Mouse (Mus musculus): ENCODE measurements at regions not wholly inside any gene's neighbourhood (a gene's known extent, or its start where the extent isn't known, plus 50 kb on each side); places are given as distances from the start of the nearest gene placed in this dataset.
A peak's percentile ranks its signal among the peaks of the same experiment; 100 is the strongest.

DNA sequence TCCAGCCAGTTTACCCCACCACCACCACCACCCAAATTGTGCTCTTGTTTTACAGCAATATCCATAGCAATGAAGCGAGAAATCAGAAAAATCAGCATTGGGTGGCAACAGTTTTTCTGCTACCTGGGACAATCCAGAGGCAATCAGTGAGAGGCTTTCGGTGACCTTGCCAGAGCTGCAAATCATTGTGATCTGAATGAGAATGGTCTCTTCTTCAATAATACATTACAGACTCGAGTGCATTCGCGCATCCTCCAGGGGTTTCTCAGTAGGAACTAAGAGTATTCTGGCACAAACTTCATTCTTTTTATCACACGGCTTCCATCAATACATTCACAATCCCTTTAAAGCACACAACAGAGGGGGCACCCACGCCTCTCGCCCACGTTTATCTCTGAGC is 91.2 kb downstream of the Srek1 start:
- DNase-seq = no peak
- intact Hi-C loops (cut with DNase I) = no loop called here

DNA sequence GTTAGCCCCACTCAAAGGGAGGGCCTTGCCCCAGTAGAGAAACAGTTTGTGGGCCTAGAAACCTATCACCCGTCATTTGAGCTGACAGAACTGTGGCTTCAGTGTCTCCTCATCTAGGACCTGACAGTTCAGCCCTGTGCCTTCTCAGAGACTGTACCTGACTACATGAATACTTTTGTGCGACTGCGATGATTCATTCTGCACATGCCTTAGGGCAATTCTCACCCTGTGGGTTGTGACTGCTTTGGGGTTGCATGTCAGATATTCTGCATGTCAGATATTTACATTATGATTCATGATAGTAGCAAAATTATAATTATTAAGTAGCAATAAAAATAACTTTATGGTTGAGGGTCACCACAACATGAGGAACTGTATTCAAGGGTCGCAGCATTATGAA is 93.7 kb downstream of the Srek1 start:
- intact Hi-C loops (cut with DNase I) = no loop called here
- no peak for DNase-seq

DNA sequence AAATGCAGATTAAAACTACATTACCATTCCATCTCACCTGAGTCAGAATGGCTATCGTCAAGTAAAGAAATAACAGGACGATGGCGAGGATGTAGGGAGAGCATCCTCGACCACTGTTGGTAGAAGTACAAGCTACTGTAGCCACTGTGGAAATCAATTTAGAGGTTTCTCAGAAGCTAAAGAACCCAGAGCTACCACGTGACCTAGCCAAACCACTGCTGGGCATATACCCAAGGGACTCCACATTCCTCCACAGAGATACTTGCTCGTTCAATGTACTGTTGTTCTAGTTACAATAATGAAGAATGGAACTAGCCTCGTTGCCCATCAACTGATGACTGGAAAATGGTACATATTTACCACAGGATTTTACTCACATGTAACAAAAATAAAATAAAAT is 94.4 kb downstream of the Srek1 start:
- intact Hi-C loops (cut with DNase I) = no loop called here
- no peak for DNase-seq

DNA sequence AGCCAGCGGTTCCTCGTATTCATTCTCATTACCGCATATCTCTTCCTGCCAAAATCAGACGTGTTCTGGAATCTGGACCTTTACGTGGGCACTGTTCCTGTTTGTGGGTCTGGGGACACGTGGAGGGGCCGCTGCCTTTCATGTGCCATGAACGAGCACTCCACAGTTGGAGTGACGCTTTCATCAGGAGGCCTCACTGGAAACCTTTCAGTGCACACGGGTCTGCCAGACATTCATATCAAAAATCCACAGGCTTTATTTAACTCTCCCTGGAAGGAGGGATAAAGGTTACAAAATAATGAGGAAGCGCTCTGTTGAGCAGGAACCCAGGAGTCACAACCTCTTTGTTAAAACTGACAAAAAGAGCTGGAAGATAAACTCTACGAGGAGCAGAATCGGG is 97.6 kb downstream of the Srek1 start:
- intact Hi-C loops (cut with DNase I) = no loop called here
- DNase-seq = no peak

DNA sequence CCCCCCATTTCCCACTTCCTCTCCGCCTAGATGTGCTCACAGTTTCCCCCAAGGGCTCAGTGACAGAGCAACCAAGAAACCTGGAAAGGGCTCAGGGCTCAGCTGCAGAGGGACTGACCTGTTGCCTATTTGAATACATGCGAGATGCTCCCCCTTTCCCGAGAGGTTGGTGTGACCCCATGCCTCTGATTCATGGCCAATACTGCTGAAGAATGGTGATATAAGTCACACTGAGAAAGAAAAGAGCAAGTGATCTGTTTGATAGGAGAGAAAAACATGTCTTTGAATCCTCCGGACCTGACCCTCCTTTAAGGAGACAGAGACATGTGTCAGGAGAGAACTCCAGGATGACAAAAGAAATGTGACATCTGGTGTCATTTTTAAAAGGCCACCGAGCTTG is 98.2 kb downstream of the Srek1 start:
- intact Hi-C loops (cut with DNase I) = no loop called here
- DNase-seq = no peak

DNA sequence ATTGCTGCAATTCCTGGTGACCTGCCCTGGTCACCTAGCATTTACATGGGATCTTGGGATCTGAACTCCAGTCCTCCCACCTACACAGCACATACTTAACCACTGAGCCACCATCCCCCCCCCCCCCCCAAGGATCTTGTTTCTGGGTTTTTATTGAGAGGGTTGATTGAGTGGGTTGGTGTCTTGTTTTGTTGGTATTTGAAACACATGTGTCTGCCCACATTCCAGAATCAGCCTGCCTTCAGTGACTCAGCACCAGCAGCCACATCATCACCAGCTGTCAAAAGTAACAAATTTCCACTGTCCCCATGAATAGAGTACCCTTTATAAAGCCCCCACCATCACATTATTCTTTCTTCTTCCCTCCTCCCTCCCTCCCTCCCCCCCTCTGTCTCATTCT is 103.8 kb downstream of the Srek1 start:
- intact Hi-C loops (cut with DNase I) = no loop called here
- no peak for DNase-seq

DNA sequence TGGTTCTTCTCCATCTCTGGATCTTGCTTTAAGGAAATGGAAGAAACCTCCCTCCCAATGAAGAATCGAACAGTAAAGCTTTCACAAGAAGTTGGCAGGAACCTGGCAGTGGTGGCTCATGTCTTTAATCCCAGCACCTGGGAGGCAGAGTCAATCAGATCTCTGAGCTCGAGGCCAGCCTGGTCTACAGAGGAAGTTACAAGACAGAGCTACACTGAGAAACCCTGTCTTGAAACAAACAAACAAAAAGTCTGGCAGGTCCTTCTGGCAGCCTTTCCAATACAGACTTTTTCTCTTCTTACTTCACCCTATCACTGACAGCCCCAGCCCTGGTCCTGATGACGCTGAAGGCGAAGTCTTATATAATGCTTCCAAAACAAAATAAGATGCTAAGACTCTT is 104.6 kb downstream of the Srek1 start:
- DNase-seq = no peak
- intact Hi-C loops (cut with DNase I) = no loop called here

DNA sequence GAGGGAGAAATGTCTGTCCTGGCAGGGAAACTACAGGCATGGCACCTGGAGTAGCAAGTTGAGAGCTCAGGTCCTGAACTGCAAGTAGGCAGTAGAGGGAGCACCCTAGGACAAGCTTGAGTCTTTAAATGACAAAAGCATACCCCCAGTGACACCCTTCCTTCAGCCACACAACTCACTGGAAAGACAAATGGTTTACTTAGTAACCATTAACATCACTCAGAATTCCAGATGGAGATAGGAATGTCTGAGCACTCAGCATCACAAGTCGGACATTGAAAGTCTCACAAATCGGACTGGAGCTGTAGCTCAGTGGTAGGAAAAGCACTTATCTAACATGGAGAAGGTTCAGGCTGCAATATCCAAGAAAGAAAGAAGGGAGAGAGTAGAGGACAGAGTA is 106.7 kb downstream of the Srek1 start:
- DNase-seq = no peak
- intact Hi-C loops (cut with DNase I) = no loop called here

DNA sequence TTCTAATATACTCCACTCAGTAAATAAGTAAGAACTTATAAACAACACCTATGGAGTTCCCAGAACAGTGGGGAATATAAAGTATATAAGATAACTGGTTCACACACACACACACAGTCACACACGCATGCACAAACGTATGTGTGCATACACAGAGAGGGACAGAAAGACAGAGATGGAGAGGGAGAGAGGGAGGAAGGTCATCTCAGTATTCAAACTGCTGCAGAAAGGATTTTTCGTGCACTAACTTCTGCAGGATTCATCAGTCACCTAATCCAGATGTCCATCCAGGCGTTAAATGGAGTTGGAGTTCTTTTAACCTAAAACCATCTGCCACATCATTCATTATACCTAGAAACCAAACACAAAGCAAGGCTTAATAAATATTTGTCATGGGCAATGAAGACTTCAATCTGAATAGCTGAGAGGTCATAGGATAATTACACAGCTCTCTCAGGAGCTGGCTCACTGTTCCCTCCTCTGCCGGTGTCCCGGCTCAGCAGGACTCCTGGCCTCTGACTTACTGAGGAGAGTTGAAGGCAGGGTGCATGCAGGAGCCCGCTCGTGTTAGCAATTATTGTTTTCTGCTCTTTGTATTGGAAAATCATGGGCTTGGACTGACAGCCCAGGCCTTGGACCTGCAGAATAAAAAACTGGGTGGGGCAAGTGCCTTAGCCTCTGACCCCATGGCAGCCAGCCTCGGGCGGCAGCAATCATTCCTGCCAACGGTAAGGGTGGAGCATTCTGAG is 114.0 kb downstream of the Srek1 start:
- intact Hi-C loops (cut with DNase I) = no loop called here
- DNase-seq = no peak

DNA sequence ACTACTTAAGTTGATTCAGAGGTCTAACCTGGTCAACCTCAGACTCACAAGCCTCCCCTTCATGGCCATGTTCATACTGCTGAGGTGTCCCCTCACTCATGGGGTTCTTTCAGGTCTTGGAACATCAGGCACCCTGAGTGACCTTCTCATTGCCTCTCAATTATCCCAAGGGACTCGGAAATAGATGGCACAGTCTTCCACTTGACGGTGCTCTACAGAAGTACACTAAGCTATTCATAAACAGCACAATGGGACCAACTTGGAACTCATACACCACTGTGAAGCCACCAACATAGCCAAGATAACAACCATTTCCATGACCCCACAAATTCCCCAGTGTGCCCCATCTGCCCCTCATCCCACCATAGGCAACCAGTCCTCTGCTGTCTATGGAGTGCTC is 118.4 kb downstream of the Srek1 start:
- intact Hi-C loops (cut with DNase I) = no loop called here
- DNase-seq = no peak

DNA sequence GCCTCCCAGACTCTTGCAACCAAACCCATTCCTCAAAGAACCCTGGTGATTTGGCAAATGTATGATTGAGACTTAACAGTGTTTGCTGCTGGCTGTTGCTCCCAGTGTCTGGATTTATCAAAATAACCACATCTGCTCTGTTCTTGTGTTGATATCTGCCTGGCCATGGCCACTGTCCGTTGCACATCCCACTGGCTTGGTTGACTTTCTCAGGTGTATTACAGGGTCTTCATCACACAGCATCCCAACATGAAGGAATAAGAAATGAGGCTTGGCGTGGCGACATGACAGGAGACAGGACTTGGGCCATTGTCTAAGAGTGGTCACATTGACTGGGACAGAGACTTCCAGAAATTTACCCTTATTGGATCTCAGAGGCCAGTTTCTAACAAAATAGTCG is 121.2 kb downstream of the Srek1 start:
- intact Hi-C loops (cut with DNase I) = no loop called here
- no peak for DNase-seq

DNA sequence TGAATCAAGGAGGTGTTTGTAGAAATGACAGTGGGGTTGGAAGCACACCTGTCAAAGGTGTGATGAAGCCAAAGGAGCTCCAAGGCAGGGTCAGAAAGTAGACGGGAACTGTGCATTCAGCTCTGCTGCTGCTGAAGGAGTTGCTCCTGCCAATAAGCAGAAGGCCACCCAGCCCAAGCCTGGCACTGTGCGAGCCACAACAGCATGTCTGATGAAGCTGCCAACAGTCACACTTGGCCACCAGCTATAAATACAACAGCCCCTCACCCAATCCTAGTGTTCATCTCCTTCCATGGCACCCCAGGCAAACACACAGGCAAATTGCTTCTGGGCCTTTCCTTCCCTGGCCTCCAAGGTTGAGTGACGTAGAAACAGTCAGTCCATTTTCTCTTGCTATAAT is 125.0 kb downstream of the Srek1 start:
- intact Hi-C loops (cut with DNase I) = no loop called here
- DNase-seq = peak; percentile 39

DNA sequence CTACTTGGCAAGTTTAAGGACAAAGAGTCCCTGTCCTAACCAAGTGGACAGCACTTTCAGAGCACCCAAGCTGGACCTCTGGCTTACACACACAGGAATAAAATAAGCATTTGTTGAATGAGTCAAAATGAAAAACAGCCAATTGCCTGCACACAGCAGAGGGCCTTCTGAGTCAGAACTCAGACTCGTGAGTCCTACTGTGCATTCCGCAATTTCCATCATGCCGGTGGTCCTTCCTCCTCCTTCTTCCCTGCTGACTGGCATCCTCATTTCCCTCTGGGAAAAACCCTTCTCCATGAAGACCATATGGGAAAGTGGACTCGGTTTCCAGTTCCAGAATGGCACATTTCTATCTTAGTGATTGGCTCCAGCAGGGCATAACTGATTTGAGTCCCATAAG is 126.4 kb downstream of the Srek1 start:
- no peak for DNase-seq
- intact Hi-C loops (cut with DNase I) = no loop called here

DNA sequence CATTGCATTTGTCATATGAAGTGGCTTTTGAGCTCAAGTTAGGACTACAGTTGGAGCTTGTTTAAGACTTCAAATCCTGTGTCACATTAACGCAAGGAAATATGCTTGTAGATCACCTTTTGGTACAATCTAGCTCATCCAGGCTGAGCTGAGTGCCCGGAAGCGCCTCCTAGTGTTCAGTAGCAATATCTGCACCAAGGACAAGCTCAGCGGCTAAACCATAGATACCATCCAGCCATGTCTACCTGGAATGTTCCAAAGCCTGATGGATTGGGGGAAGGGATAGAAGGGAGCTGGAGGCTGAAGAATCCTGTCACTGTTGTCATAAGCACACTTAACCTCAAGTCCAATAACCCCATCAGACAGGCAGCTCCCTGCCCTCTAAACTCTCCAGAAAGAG is 128.4 kb downstream of the Srek1 start:
- DNase-seq = peak; percentile 18

DNA sequence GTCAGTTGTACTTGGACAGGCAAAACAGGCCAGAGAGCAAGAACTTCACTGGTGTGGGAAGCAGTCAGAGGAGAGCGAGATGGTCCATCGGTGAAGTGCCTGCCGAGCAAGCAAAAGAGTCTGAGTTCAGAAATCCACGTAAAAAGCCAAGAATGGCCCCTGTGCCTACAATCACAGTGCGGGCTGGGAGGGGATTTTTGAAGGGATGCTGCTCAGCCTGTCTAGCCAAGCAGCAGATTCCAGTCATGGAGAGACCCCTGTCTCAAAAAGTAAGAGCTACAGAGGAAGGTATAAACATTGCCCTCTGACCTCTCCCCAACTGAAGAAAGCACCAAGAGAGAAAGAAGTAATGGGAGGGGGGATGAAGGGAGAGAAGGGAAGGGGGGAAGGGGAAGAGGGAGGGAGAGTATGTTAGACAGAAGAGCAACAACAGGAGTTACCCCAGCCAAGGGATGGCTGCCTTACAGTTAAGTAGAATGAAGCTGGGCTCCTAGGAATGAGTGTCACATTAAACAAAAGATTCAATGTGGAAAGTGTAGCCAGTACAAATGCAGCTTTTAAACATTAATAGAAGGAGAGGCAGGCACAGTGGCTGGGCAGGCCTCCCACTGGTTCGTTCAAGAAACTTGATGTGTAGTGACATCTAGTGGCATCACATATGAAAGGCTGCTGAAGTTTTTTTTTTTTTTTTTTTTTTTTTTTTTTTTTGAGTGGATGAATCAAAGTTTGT is 130.2 kb downstream of the Srek1 start:
- DNase-seq = peak; percentile 73

More for the DNA sequence above, 128.4 kb downstream of the Srek1 start:
- intact Hi-C loops (cut with DNase I) = no loop called here

DNA sequence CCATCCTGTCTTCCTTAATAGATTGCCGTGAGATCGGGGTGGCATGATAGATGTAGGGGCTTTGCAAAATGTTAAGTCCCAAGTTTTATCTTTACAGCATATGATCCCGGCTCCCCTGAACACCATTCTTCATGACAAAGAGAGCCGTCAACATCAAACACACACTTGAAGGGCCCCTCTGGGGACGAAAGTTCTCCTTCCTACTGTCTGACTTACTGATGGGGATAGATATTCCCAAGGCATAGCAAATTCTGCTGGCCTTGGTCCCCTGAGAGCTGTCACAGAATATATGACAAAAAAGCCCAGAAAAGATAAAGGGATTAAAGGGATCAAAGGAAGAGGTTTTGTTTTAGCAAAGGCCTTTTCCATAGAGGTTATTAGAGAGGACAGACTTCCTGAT is 130.9 kb downstream of the Srek1 start:
- no peak for DNase-seq
- intact Hi-C loops (cut with DNase I) = no loop called here

More for the DNA sequence above, 130.2 kb downstream of the Srek1 start:
- intact Hi-C loops (cut with DNase I) = loop anchor here (2.0 kb wide), 1 partner anchor 469 kb away; no protein-coding TSS in a partner anchor

DNA sequence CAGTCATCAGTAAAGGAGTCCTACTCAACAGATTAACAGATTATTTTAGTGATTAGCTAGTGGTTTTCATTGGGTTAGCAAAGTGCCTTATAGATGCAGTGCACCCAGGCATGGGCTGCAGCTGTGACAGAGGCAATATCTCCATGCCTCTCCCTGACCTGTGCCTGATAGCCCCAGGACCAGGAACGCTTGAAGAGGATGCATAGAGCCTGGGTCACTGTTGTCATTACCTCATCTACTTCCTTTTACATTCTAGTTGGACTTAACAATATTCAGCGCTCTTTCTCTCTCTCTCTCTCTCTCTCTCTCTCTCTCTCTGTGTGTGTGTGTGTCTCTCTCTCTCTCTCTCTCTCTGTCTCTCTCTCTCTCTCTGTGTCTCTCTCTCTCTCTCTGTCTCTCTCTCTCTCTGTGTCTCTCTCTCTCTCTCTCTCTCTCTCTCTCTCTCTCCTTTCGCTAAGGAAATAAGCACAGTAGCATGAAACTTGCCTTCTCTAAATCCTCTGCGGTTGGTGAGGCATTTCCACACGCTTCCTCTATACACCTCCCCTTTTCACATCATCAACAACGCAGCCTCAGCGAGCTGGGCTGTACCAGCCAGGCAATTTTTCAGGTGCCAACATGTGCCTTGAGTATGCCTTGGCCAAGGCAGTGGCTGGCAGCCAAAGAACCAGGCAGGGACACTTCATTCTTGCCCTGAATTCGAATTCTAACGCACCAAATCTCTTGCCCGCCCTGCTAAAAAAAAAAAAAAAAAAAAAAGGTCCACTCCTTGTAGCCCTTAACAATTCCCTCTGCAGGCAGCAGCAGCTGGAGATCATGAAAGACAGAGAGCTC is 131.6 kb downstream of the Srek1 start:
- DNase-seq = no peak
- intact Hi-C loops (cut with DNase I) = no loop called here

DNA sequence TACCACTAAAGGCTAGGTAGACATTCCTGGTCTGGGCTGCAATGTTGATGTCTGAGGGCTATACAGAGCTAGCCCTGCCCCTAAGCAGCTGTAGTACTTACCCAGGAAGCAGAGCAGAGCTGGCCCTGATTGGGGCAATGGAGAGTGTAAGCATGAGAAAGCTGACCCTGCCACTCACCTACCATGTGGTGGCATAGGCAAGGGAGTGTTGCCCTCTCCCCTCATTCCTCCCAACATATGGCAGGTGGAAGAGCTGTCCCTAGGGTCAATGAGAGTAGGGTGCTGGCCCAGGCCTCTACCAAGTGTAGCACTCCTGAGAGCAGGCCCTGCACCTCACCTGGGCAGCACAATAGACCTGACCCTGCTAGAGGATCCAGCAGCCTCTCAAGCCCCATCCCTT is 136.4 kb downstream of the Srek1 start:
- no peak for DNase-seq
- intact Hi-C loops (cut with DNase I) = no loop called here

DNA sequence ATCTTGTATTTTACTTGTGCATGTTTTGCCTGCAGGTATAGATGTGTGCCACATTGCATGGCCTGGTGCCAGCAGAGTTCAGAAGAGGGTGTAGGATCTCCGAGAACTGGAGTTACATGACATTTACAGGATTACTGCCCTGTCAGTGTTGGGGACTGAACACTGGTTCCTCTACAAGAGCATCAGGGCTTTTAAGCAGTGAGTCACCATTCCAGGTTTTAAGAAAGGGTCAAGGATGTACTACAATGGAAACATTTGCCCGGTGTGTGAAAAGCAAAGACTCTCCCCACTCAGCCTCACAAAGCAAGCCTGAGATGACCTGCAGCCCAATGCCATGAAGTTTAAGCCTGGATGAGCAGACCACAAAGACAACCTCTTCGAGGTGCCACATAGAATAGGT is 137.0 kb downstream of the Srek1 start:
- intact Hi-C loops (cut with DNase I) = no loop called here

DNA sequence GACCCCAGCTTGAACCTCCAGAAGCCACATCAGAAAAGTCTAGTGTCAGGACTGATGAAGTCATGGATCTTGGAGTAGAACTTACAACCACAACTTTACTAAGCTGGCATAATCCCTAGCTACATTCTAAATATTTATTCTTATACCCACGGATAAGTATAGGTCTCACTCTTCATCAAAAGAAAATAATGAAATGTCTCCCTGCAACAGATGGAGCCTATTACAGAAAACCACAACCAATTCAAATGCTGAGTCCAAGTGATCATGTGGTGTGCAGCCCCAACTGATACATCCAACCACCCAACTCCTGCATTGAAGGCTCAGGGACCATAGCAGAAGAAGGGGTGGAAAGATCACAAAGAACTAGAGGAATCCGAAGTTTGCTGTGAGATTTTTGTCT is 137.8 kb downstream of the Srek1 start:
- no peak for DNase-seq
- intact Hi-C loops (cut with DNase I) = no loop called here

More for the DNA sequence above, 137.0 kb downstream of the Srek1 start:
- no peak for DNase-seq

DNA sequence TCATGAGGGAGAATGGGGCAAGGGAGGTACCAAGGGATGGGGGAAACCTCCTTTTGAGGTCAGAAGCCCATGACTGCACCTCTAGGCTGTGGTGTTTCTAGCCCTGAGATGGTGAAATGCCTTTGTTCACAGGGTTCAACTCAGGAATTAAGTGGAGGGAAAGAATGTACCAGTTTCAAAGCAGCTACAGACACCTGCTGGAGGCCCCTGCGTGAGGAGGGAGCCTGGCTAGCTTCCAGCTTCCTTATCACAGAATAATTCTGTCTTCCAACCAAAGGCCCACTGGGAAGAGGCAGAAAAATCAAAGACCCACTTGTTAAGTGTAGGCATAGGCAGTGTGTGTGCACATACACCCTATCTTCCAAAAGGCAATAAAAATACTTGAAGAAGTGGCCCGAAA is 150.6 kb downstream of the Srek1 start:
- intact Hi-C loops (cut with DNase I) = no loop called here
- DNase-seq = no peak

DNA sequence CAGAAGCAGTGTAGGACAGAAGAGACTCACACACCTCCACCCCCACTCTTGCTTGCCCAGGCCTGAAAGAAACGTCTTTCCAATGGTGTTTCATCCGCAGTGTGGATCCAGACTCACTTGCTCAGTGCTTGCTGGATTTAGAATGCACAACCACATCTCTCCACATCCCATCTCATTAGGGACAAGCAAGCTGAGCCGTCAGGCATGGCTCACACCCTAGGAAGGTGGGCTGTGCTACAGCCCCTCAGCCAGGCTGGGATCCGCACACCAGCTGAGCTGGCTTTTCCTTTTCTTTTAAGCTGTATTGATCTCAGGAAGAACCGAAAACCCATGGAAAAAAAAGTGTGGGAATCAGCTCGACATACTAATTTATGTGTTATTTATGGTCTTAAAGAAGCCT is 151.1 kb downstream of the Srek1 start:
- no peak for DNase-seq
- intact Hi-C loops (cut with DNase I) = no loop called here

All from left cerebral cortex, postnatal 4 days (tissue).